Mouse (Mus musculus): ENCODE measurements around the gene Ramp2. TPM values are rescaled to one million over a fixed set of nuclear protein-coding genes. Genes with fewer than 3 reads are reported as not detected.

Ramp2 gene
- total RNA-seq, 1 experiment from 2014 or later = not detected

DNA sequence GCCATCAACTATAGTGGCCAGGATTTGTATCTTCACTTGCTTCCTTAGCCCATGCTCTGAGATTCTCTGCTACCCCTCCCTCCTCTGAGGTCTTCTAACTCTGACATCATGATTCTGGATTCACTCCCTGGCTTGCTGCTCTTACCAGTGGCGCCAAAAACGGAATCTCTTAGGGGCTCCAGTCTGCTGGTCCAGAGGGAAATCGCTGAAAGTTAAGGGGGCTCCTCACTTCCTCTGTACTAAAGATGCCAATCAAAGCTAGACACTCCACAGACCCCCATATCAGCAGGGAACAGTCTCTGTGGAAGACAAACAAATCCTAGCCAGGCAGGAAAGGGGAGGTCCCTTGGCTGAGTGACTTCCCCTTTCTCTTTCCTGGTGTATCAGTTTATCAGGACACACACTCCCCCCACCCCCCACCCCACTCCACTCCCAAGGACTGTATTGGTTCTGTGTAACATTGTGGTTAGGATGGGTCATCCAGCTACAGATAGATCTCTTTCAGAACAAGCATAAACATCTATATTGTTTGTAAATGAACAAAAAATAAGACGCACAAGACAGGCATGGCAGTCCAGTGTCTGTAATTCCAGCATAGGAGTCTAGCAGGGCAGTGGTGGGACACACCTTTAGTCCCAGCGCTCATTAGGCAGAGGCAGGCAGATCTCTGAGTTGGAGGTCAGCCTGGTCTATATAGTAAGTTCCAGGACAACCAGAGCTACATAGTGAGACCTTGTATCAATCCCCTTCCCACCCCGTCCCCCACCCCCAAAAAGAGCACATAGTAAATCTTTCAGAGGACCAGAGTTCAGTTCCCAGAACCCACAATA lies 13.6 kb upstream of the Ramp2 start:
- no peak for ATAC-seq (ENCODE audit: extremely low read depth, insufficient number of reproducible peaks, low FRiP score, poor library complexity, severe bottlenecking)

- no peak for ATAC-seq (ENCODE audit: extremely low read depth, insufficient number of reproducible peaks, low FRiP score, poor library complexity, severe bottlenecking)
Observed at GRCm38 (mm10) chr11:101233240-101233639, 12.6 kb upstream of the Ramp2 start.

- no peak for ATAC-seq (ENCODE audit: extremely low read depth, insufficient number of reproducible peaks, low FRiP score, poor library complexity, severe bottlenecking)
Observed at GRCm38 (mm10) chr11:101234124-101234523, 11.7 kb upstream of the Ramp2 start.

DNA sequence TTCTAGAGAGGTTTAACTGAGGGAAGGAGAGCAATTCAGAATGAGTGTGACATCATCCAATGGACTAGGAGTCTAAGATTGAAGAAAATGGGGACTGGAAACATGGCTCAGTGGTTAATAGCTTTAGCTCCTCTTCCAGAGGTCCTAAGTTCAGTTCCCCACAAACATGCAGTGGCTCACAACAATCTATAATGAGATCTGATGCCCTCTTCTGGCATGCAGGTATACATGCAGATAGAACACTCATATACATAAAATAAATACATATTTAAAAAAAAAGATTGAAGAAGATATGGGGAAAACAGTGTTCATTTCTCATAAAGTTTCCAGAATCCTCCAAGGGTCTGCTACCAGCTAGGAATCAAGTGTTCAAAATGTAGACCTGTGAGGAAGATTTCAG lies 10.4 kb upstream of the Ramp2 start:
- ATAC-seq (ENCODE audit: extremely low read depth, insufficient number of reproducible peaks, low FRiP score, poor library complexity, severe bottlenecking) = no peak

GRCm38 (mm10) chr11:101236782-101237181 lies 9.0 kb upstream of the Ramp2 start:
- ATAC-seq (ENCODE audit: extremely low read depth, insufficient number of reproducible peaks, low FRiP score, poor library complexity, severe bottlenecking) = no peak

DNA sequence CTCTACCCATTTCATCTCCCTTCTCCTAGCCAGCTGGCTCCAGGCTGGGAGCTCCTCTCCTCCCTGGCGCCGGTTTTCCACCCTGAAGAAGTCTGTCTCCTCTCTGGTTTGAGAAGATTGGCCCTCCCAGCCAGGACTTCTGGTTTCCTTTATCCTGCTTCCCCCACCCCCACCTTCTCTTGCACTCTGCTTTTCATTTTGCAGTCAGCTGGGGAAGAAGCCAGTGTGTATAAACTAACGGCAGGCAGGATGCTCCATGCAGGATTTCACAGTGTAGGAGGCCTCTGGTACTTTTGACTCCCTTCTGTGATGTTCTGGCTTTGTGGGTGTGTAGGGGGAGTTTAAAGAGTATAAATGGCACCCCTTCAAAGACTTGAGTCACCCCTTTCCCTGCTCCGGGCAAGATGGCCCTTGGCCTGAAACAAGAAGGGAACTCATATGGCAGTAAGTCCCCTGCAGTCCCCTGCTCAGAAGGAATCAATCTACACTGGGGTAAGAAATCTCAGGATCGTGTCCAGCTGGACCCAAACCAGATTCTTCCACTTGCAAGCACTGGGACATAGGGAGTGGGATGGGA lies 7.7 kb upstream of the Ramp2 start:
- no peak for ATAC-seq (ENCODE audit: extremely low read depth, insufficient number of reproducible peaks, low FRiP score, poor library complexity, severe bottlenecking)

- ATAC-seq (ENCODE audit: extremely low read depth, insufficient number of reproducible peaks, low FRiP score, poor library complexity, severe bottlenecking) = no peak
Observed at GRCm38 (mm10) chr11:101245071-101245470, 757 bp upstream of the Ramp2 start.

DNA sequence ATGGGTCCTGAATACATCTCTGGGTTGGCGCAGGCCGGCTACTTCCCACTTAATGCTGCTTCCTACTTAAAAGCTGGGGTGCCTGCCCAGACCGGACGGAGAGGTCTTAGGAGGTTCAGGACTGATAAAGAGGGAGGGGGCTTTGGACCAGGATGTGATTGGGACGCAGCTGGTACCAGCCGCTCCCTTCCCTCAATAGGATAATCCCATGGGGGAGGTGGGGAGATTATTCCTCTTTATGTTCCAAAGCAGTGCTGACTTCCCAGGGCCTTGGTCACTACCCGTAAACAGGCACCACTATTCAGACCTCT lies 829 bp downstream of the Ramp2 start:
- ATAC-seq (ENCODE audit: extremely low read depth, insufficient number of reproducible peaks, low FRiP score, poor library complexity, severe bottlenecking) = no peak

- ATAC-seq (ENCODE audit: extremely low read depth, insufficient number of reproducible peaks, low FRiP score, poor library complexity, severe bottlenecking) = no peak
Observed at GRCm38 (mm10) chr11:101247521-101248030, 1.7 kb downstream of the Ramp2 start.

DNA sequence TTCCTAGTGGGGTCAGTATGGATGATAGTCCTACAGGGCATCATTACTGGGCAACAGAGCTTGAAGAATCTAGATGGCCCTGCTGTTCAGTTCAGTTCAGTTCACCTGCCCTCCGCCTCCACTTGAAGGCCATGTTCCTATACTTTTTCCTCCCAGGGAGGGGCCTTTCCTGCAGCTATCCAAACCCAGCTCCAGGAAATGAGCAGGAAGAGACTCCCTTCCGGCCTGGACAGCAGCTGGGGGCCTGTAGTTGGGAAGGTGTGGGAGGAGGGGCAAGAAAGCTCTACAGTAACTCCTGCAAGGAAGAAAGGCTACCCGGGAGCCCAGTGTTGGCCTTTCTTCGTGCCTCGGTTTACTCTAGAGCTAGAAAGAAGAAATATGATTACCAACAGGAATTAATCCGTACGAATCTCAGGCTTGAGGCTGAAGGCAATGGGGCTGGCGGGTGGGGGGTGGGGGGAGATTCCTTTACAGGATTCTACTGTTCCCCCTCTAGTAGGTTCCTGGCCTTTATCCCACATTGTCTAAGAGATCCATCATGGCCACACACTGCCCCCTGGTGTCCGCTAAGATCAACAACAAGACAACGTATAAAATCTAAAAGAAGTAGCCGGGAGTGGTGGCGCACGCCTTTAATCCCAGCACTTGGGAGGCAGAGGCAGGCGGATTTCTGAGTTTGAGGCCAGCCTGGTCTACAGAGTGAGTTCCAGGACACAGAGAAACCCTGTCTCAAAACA lies 2.6 kb downstream of the Ramp2 start:
- ATAC-seq (ENCODE audit: extremely low read depth, insufficient number of reproducible peaks, low FRiP score, poor library complexity, severe bottlenecking) = no peak

DNA sequence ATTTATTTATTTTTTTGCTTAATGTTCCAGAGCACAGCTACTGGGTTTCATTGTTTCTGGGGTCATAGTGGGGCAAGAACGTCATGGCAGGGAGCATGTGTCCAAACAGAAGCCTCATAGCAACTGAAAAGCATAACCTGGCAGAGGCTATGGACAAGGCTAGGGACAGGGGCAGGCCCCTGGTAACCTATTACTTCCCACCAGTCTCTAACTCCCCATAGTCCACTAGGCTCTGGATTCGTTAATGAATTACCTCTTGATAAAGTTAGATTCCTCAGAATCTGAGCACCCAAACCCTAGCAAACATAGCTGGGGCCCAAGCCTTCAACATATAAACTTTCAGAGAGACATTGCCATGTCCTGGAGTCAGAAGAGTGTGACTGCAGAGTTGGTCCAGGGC lies 5.2 kb downstream of the Ramp2 start:
- ATAC-seq (ENCODE audit: extremely low read depth, insufficient number of reproducible peaks, low FRiP score, poor library complexity, severe bottlenecking) = no peak

GRCm38 (mm10) chr11:101252941-101253340 lies 7.1 kb downstream of the Ramp2 start:
- no peak for ATAC-seq (ENCODE audit: extremely low read depth, insufficient number of reproducible peaks, low FRiP score, poor library complexity, severe bottlenecking)

GRCm38 (mm10) chr11:101253613-101254389 lies 8.0 kb downstream of the Ramp2 start, which contains the start of gene Vps25:
Gene Vps25 (plus strand): TSS chr11:101253707.
- peak; percentile 94 for ATAC-seq (ENCODE audit: extremely low read depth, insufficient number of reproducible peaks, low FRiP score, poor library complexity, severe bottlenecking)

DNA sequence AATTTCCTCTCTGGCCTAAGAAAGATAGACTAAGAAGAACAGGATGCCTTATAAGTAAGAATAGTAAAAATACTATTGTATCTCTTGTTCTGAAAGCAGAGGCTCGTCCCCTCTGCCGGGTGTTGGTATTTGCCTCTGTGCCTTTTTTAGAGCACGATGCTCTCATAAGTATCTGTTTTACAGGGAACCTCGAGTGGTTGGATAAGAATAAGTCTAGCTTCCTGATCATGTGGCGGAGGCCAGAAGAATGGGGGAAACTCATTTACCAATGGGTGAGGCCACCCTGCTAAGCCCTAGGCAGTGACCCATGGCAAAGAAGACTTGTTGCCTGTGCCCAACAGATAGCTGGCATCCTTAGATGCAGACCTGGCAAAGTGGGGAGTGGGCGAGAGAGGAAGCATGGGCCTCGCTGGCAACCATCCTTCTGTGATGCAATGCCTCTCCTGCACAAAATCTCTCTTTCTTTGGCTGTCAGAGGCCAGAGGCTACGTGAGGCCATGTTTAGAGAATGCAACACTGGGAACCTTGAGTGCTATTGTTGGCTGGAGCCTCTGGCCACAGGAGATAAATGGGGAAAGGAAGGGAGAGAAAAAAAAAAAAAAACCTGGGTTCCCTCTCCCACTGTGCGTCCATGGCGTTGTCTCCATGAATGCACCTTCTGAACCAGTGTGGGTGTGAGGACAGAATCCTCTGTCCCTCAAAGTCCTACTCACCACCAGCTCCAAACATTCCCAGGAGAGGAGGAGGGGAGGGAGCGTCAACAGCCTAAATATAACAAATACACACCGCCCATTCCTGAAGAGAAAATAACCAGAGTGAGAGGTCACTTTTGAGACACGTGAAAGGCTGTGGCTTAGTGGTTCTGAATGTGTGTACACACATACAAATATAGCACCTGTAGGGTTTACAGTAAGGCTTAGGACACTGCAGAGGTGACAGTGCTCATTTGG lies 10.3 kb downstream of the Ramp2 start:
- ATAC-seq (ENCODE audit: extremely low read depth, insufficient number of reproducible peaks, low FRiP score, poor library complexity, severe bottlenecking) = no peak

- ATAC-seq (ENCODE audit: extremely low read depth, insufficient number of reproducible peaks, low FRiP score, poor library complexity, severe bottlenecking) = no peak
Observed at GRCm38 (mm10) chr11:101259261-101259712, 13.5 kb downstream of the Ramp2 start.

GRCm38 (mm10) chr11:101259948-101260825 lies 14.4 kb downstream of the Ramp2 start, which contains the start of gene Wnk4:
Gene Wnk4 (plus strand): TSS chr11:101260567.
- ATAC-seq (ENCODE audit: extremely low read depth, insufficient number of reproducible peaks, low FRiP score, poor library complexity, severe bottlenecking) = 0 out of 2 replicates have a peak, but pooled peaks have one; percentile 3

DNA sequence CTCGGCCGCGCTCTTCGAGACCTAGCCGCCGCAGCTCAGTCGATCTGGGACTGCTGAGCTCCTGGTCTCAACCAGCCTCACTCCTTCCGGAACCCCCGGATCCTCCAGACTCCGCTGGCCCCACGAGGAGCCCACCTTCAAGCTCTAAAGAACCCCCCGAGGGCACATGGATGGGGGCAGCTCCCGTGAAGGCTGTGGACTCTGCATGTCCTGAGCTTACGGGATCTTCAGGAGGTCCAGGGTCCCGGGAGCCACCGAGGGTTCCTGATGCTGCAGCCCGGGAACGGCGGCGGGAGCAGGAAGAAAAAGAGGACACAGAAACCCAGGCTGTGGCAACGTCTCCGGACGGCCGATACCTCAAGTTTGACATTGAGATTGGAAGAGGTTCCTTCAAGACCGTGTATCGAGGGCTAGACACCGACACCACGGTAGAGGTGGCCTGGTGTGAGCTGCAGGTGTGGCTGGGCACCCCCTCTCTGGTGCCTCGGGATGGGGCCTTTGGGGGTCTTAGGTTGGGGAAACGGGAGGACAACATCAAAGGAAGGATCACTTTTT lies 15.1 kb downstream of the Ramp2 start:
- no peak for ATAC-seq (ENCODE audit: extremely low read depth, insufficient number of reproducible peaks, low FRiP score, poor library complexity, severe bottlenecking)

Data from neutrophil, adult 5-6 weeks (primary cell).